Mouse (Mus musculus): ENCODE results near the gene Znrf1. TPM values are rescaled to one million over a fixed set of nuclear protein-coding genes. Genes with fewer than 3 reads are reported as not detected.

The Znrf1 gene
- polyA plus RNA-seq, 1 experiment from 2014 or later, result 86.3 TPM

GRCm38 (mm10) chr8:111627923-111628322 is 92.0 kb downstream of the Znrf1 start:
- 96% methylated on average over 9 of the region's 9 CpGs for WGBS
- no peaks in the 10 kb centered on the region for H3K27me3 ChIP-seq
- H3K9me3 ChIP-seq, result no peaks in the 10 kb centered on the region
- no peak overlapping the region for H3K4me2 ChIP-seq (replicated peaks)
- H3K4me1 ChIP-seq, result no peaks in the 10 kb centered on the region
- H3K36me3 ChIP-seq, result peaks cover 15% of the 10 kb centered on the region
- no peak overlapping the region for H3K4me3 ChIP-seq
- no peak for ATAC-seq (ENCODE audit: low FRiP score, low read depth)
- H3K9ac ChIP-seq (replicated peaks), result no peak overlapping the region
- no peak overlapping the region for H3K27ac ChIP-seq (replicated peaks)

- ATAC-seq (ENCODE audit: low FRiP score, low read depth), result no peak
- 92% methylated on average over 12 of the region's 12 CpGs for WGBS
- H3K27ac ChIP-seq (replicated peaks), result no peak overlapping the region
These were observed 92.5 kb downstream of the Znrf1 start for GRCm38 (mm10) chr8:111628401-111628800.

GRCm38 (mm10) chr8:111628894-111629501 is 93.1 kb downstream of the Znrf1 start:
- peaks cover 12% of the 10 kb centered on the region for H3K36me3 ChIP-seq
- H3K27me3 ChIP-seq, result no peaks in the 10 kb centered on the region
- H3K27ac ChIP-seq (replicated peaks), result no peak overlapping the region
- no peaks in the 10 kb centered on the region for H3K9me3 ChIP-seq
- no peak overlapping the region for H3K4me3 ChIP-seq
- no peaks in the 10 kb centered on the region for H3K4me1 ChIP-seq
- no peak overlapping the region for H3K9ac ChIP-seq (replicated peaks)
- no peak overlapping the region for H3K4me2 ChIP-seq (replicated peaks)
- no peak for ATAC-seq (ENCODE audit: low FRiP score, low read depth)
- 89% methylated on average over 19 of the region's 19 CpGs for WGBS

More at GRCm38 (mm10) chr8:111628401-111628800, 92.5 kb downstream of the Znrf1 start:
- Histone ChIP-seq H3K9me3 (no peaks in the 10 kb centered on the region), H3K4me2 (replicated peaks) (no peak overlapping the region), H3K4me3 (no peak overlapping the region), H3K27me3 (no peaks in the 10 kb centered on the region), H3K36me3 (peaks cover 13% of the 10 kb centered on the region), H3K9ac (replicated peaks) (no peak overlapping the region), H3K4me1 (no peaks in the 10 kb centered on the region)

GRCm38 (mm10) chr8:111630105-111630521 is 94.2 kb downstream of the Znrf1 start, which contains the start of gene Ldhd:
Gene Ldhd (minus strand): TSS chr8:111630374.
- Histone ChIP-seq H3K4me2 (replicated peaks) (peak within 1 kb of the TSS; percentile 31), H3K27ac (replicated peaks) (no peak within 1 kb of the TSS), H3K9me3 (no peaks in the 10 kb centered on the region), H3K4me3 (peak within 1 kb of the TSS; percentile 9; the same call in 1 of the 2 replicates), H3K4me1 (no peaks in the 10 kb centered on the region), H3K36me3 (peaks cover 4% of the 10 kb centered on the region; the same call in 1 of the 2 replicates), H3K9ac (replicated peaks) (0 out of 2 replicates have a peak within 1 kb of the TSS, but pooled peaks have one; percentile 11), H3K27me3 (no peaks in the 10 kb centered on the region)
- no peak for ATAC-seq (ENCODE audit: low FRiP score, low read depth)
- WGBS, result 35% methylated on average over 13 of the region's 13 CpGs

- Histone ChIP-seq H3K27me3 (no peaks in the 10 kb centered on the region), H3K4me3 (no peak overlapping the region), H3K9me3 (no peaks in the 10 kb centered on the region), H3K4me1 (no peaks in the 10 kb centered on the region), H3K9ac (replicated peaks) (no peak overlapping the region), H3K36me3 (peaks cover 4% of the 10 kb centered on the region; the same call in 1 of the 2 replicates), H3K4me2 (replicated peaks) (no peak overlapping the region), H3K27ac (replicated peaks) (no peak overlapping the region)
- 95% methylated on average over 8 of the region's 8 CpGs for WGBS
- no peak for ATAC-seq (ENCODE audit: low FRiP score, low read depth)
These were observed 95.7 kb downstream of the Znrf1 start for GRCm38 (mm10) chr8:111631589-111631988.

- H3K27ac ChIP-seq (replicated peaks), result no peak overlapping the region
- no peaks in the 10 kb centered on the region; the same call in 1 of the 2 replicates for H3K36me3 ChIP-seq
- no peaks in the 10 kb centered on the region for H3K9me3 ChIP-seq
- WGBS, result 96% methylated on average over 3 of the region's 3 CpGs
- no peak for ATAC-seq (ENCODE audit: low FRiP score, low read depth)
- H3K9ac ChIP-seq (replicated peaks), result no peak overlapping the region
- H3K4me1 ChIP-seq, result no peaks in the 10 kb centered on the region
- no peak overlapping the region for H3K4me3 ChIP-seq
- no peak overlapping the region for H3K4me2 ChIP-seq (replicated peaks)
- H3K27me3 ChIP-seq, result no peaks in the 10 kb centered on the region
These were observed 97.1 kb downstream of the Znrf1 start for GRCm38 (mm10) chr8:111632976-111633375.

GRCm38 (mm10) chr8:111638086-111638485 is 102.2 kb downstream of the Znrf1 start:
- H3K27ac ChIP-seq (replicated peaks), result no peak overlapping the region
- no peak for ATAC-seq (ENCODE audit: low FRiP score, low read depth)
- H3K4me3 ChIP-seq, result no peak overlapping the region

GRCm38 (mm10) chr8:111641064-111641463 is 105.2 kb downstream of the Znrf1 start:
- Histone ChIP-seq H3K4me2 (replicated peaks) (no peak overlapping the region), H3K9ac (replicated peaks) (no peak overlapping the region), H3K36me3 (no peaks in the 10 kb centered on the region), H3K27me3 (no peaks in the 10 kb centered on the region), H3K27ac (replicated peaks) (no peak overlapping the region), H3K4me1 (peaks cover 5% of the 10 kb centered on the region), H3K4me3 (no peak overlapping the region), H3K9me3 (no peaks in the 10 kb centered on the region)
- 94% methylated on average over 2 of the region's 2 CpGs for WGBS
- ATAC-seq (ENCODE audit: low FRiP score, low read depth), result no peak

More at GRCm38 (mm10) chr8:111638086-111638485, 102.2 kb downstream of the Znrf1 start:
- H3K9ac ChIP-seq (replicated peaks), result no peak overlapping the region
- peaks cover 5% of the 10 kb centered on the region for H3K4me1 ChIP-seq
- H3K27me3 ChIP-seq, result no peaks in the 10 kb centered on the region
- no peak overlapping the region for H3K4me2 ChIP-seq (replicated peaks)
- H3K36me3 ChIP-seq, result no peaks in the 10 kb centered on the region
- H3K9me3 ChIP-seq, result no peaks in the 10 kb centered on the region

- Histone ChIP-seq H3K4me1 (peaks cover 5% of the 10 kb centered on the region), H3K36me3 (no peaks in the 10 kb centered on the region), H3K4me2 (replicated peaks) (peak overlapping the region; percentile 60), H3K4me3 (peak overlapping the region; percentile 88), H3K9me3 (no peaks in the 10 kb centered on the region), H3K27ac (replicated peaks) (peak overlapping the region; percentile 30), H3K27me3 (no peaks in the 10 kb centered on the region), H3K9ac (replicated peaks) (peak overlapping the region; percentile 56; the same call in 1 of the 2 replicates)
- WGBS, result 71% methylated on average over 5 of the region's 5 CpGs
- no peak for ATAC-seq (ENCODE audit: low FRiP score, low read depth)
These were observed 106.6 kb downstream of the Znrf1 start for GRCm38 (mm10) chr8:111642496-111642895.

GRCm38 (mm10) chr8:111642939-111643263 is 107.0 kb downstream of the Znrf1 start:
- Histone ChIP-seq H3K4me2 (replicated peaks) (peak overlapping the region; percentile 60), H3K27ac (replicated peaks) (peak overlapping the region; percentile 30), H3K27me3 (no peaks in the 10 kb centered on the region), H3K4me1 (peaks cover 5% of the 10 kb centered on the region), H3K9ac (replicated peaks) (peak overlapping the region; percentile 56; the same call in 1 of the 2 replicates), H3K9me3 (no peaks in the 10 kb centered on the region), H3K36me3 (no peaks in the 10 kb centered on the region), H3K4me3 (peak overlapping the region; percentile 88)
- WGBS, result 17% methylated on average over 5 of the region's 5 CpGs
- peak; percentile 32 for ATAC-seq (ENCODE audit: low FRiP score, low read depth)

- H3K4me2 ChIP-seq (replicated peaks), result peak within 1 kb of the TSS; percentile 60
- H3K27me3 ChIP-seq, result no peaks in the 10 kb centered on the region
- under 1% methylated on average over 68 of the region's 75 CpGs for WGBS
- peaks cover 5% of the 10 kb centered on the region for H3K4me1 ChIP-seq
- no peaks in the 10 kb centered on the region for H3K9me3 ChIP-seq
- H3K36me3 ChIP-seq, result no peaks in the 10 kb centered on the region
- ATAC-seq (ENCODE audit: low FRiP score, low read depth), result peak; percentile 98
- peak within 1 kb of the TSS; percentile 88 for H3K4me3 ChIP-seq
- peak within 1 kb of the TSS; percentile 88 for H3K9ac ChIP-seq (replicated peaks)
- peak within 1 kb of the TSS; percentile 92 for H3K27ac ChIP-seq (replicated peaks)
These were observed 107.6 kb downstream of the Znrf1 start, which contains the start of gene Zfp1 for GRCm38 (mm10) chr8:111643264-111644141. Gene Zfp1 (plus strand): TSS chr8:111643401.

Measured in midbrain, embryonic 12.5 days (tissue).